Mouse (Mus musculus) cerebellum, adult 2 months (tissue): Measurements from ENCODE around the gene Tcf23.

Experiments used
- CTCF ChIP-seq: fragments of 200-500 bp; IDR thresholded peaks from 2 replicates; pipeline ENCODE4 v1.5.1; 2011; ENCODE audit warnings: low read depth, mild to moderate bottlenecking, control low read depth, low read length, moderate library complexity, borderline replicate concordance; ENCODE audit not compliant: insufficient read depth
- POLR2A ChIP-seq: fragments of 200-500 bp; IDR thresholded peaks from 2 replicates; pipeline ENCODE4 v1.6.1; 2011; ENCODE audit warnings: low read length, control low read depth, borderline replicate concordance; ENCODE audit not compliant: insufficient read depth

DNA sequence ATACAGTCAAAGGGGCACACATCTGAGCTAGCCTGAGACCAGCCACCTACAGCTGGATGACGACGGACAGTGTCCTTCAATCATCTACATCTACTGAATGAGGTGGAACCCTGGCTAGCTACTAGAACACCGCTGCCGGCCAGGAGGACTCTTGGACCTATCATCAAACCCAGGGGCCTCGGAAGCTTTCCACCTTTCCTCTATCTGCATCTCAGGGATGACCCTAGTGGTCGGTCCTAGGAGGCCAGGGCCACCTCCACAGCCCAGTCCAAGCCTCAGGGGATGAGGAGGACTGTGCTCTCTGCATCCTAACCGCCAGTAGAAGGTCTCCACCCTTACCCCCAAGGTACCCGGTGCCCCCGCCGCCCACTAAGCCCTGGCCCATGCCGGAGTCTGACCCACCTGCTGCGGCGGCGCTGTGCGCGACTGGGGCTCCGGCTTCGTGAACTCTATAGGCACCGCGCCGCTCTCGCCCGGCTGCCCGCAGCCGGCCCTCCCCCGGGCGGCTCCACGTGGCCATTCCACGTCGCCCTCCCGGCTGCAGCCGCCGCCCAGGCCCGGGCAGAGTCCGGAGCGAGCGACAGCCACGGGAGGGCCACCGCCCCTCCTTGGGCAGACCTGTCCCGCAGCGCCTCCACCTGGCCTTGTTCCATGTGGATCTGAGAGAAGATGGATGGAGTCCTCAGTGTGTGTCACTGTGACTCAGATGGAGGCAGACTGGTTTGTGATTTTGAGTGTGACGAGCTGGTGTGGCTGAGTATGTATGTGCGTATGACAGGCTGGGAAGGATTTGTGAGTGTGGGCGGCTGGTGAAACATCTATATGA is 23.3 kb upstream of the Tcf23 start, which contains the start of gene Cgref1:
- peak; percentile 9; the same call in 1 of the 2 replicates for TF ChIP-seq CTCF
- no peak for TF ChIP-seq POLR2A
